Mouse (Mus musculus) brain, embryonic 14.5 days (tissue): Measurements from ENCODE around the gene Pkdcc.

ENCODE experiments used
- CTCF ChIP-seq: fragments of 200-500 bp; IDR thresholded peaks from 2 replicates; pipeline ENCODE4 v1.5.1; 2012; ENCODE audit warnings: inconsistent platforms, mild to moderate bottlenecking, moderate library complexity, borderline replicate concordance; ENCODE audit not compliant: insufficient read depth, insufficient read length; ENCODE audit errors: extremely low read depth
- POLR2A ChIP-seq: fragments of 200-500 bp; IDR thresholded peaks from 2 replicates; pipeline ENCODE4 v1.6.1; 2012; ENCODE audit warnings: mild to moderate bottlenecking, inconsistent platforms, borderline replicate concordance; ENCODE audit not compliant: poor library complexity, insufficient read depth, insufficient read length, severe bottlenecking; ENCODE audit errors: extremely low read depth

- no peak for TF ChIP-seq CTCF
- no peak for TF ChIP-seq POLR2A
Observed at GRCm38 (mm10) chr17:83215529-83216244, 595 bp downstream of the Pkdcc start.
